Mouse (Mus musculus) bone marrow, adult 2 months (tissue): ENCODE measurements around the gene Fxyd7.

ENCODE experiments used
- CTCF ChIP-seq: fragments of 200-500 bp; IDR thresholded peaks from 2 replicates; pipeline ENCODE4 v1.5.1; 2011; ENCODE audit warnings: low read length, control low read depth; ENCODE audit not compliant: control insufficient read depth, insufficient read depth
- POLR2A ChIP-seq: fragments of 200-500 bp; IDR thresholded peaks from 2 replicates; pipeline ENCODE4 v1.6.1; 2011; ENCODE audit warnings: low read depth, mild to moderate bottlenecking, control low read depth, low read length, borderline replicate concordance; ENCODE audit not compliant: control insufficient read depth

GRCm38 (mm10) chr7:31057730-31058129 lies 6.5 kb upstream of the Fxyd7 start:
- TF ChIP-seq CTCF (no peak), POLR2A (no peak)
